Mouse (Mus musculus): ENCODE measurements around the gene Hs3st3a1. TPM values are rescaled to one million over a fixed set of nuclear protein-coding genes. Genes with fewer than 3 reads are reported as not detected.

The Hs3st3a1 gene
- polyA plus RNA-seq (2017; shearing (Covaris generic)) = under 1 TPM in 1 of 2 experiments, not detected in 1; 0.51 TPM

DNA sequence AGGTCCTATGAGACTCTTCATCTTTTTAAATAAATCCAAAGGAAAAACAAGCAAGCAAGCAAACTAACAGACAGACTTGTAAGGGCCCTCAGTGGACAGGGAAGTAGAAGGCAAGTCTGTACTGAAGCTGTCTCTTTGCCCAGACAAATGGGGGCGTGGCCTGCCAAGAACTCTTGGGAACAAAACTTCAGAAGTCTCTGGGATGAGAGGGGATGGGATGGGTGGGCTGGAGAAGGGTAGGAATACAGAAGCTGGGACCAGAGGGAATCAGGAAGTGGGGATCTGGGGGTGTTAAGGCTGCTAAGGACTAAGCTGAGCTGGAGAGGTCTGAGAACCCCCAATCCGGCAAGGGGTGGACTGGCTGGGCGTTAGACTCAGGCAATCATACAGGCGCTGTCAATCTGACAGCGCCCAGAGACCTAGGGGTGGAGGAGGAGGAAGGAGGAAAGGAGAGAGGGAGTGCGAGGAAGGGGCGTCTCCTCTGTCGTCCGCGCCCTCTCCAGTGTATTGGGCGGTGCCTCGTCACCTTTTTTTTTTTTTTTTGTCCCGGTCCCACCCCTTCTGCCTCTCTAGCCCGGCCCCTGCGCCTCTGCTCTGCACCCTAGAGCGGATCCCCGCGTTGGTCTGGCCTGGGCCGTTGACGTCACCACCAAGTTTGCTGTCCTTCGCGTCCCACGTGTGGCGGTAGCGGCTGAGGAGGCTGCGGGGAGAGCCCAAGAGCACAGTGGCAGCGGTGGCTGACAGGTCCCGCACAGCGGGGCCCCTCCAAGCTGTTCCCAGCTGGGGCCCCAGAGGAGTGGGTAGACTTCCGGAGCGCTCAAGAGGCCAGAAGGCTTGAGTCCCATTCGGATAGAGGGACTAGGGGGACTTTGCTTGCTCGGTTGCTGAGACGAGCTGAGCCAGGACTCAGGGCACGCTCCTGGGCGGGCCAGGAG is at the start of gene Hs3st3a1:
TSS of gene Hs3st3a1 (plus strand) at position 722 of the 935 bp plus-strand sequence.

DNA sequence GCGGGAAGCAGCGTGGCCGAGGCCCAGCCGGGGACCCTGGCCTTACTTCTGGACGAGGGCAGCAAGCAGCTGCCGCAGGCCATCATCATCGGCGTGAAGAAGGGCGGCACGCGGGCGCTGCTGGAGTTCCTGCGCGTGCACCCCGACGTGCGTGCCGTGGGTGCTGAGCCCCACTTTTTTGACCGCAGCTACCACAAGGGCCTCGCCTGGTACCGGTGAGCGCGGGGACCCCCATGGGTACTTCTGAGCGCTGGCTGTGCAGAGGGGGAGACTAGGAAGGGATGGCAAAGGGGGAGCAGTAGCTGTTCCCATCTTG is 1.2 kb downstream of the Hs3st3a1 start, which contains the start of gene F930015N05Rik:
TSS of gene F930015N05Rik (minus strand) at position 242 of the 316 bp plus-strand sequence.

Other genes with a start within 250 kb of the Hs3st3a1 start
- 1 to 10 TPM in 1 of 2 experiments, not detected in 1; 1.8 TPM for gene F930015N05Rik, start 1.3 kb downstream of the Hs3st3a1 start, polyA plus RNA-seq (2017; shearing (Covaris generic))